Mouse (Mus musculus): Measurements from ENCODE around the gene Fgd3. TPM values are rescaled to one million over a fixed set of nuclear protein-coding genes. Genes with fewer than 3 reads are reported as not detected.
A peak's percentile ranks its signal among the peaks of the same experiment; 100 is the strongest.

Fgd3 gene
- total and polyA plus RNA-seq, 3 experiments, result 8.7 to 16.1 (median 14.5) TPM

GRCm38 (mm10) chr13:49291949-49292348, 28.2 kb downstream of the Fgd3 start:
- H3K4me2 ChIP-seq (ENCODE audit: insufficient read depth, low read depth, poor library complexity, severe bottlenecking), result no peak overlapping the region
- DNase-seq (ENCODE audit: extremely low read depth), result no peak
- dilution Hi-C loops (cut with MboI; ENCODE audit: extremely low pct_ligation_motif_present, extremely low pct_unique_long_range_greater_than_20kb, low sequenced_read_pairs), result no loop called here
- peaks cover 11% of the 10 kb centered on the region for H3K79me2 ChIP-seq (replicated peaks; ENCODE audit: control insufficient read depth, extremely low read depth, insufficient read depth, poor library complexity, severe bottlenecking)
- peaks cover 0 to 36% of the 10 kb centered on the region in 2 experiments; a peak in 3 of 4 replicates for H3K4me1 ChIP-seq (ENCODE audit: control insufficient read depth in 1 of 2, insufficient read depth in 2 of 2)
- H3K9me3 ChIP-seq (replicated peaks; ENCODE audit: low read length), result peaks cover 10% of the 10 kb centered on the region
- no peak for TF ChIP-seq POLR2AphosphoS2 (IDR thresholded peaks at IDR 0.05; ENCODE audit: low read depth, low read length)
- no peak for TF ChIP-seq MAFK (IDR thresholded peaks at IDR 0.05; ENCODE audit: insufficient replicate concordance, low read length)
- TF ChIP-seq NRF1 (IDR thresholded peaks at IDR 0.05; ENCODE audit: low read depth, low read length), result no peak
- no peak for TF ChIP-seq RAD21 (IDR thresholded peaks at IDR 0.05; ENCODE audit: low read depth, low read length)
- TF ChIP-seq USF1 (IDR thresholded peaks at IDR 0.05; ENCODE audit: low read depth, low read length), result no peak
- TF ChIP-seq ETS1 (conservative IDR thresholded peaks at IDR 0.05; ENCODE audit: low read depth, low read length), result no peak
- TF ChIP-seq CTCF (conservative IDR thresholded peaks at IDR 0.05 in 1 of 2, IDR thresholded peaks at IDR 0.05 in 1 of 2; ENCODE audit: low read depth in 2 of 2, low read length in 2 of 2), result no peak
- TF ChIP-seq SMC3 (IDR thresholded peaks at IDR 0.05; ENCODE audit: low read depth, low read length), result no peak
- no peak for TF ChIP-seq BHLHE40 (IDR thresholded peaks at IDR 0.05; ENCODE audit: low read depth, low read length)
- H3K27me3 ChIP-seq (replicated peaks), result no peaks in the 10 kb centered on the region
- in situ Hi-C loops (cut with MboI; ENCODE audit: low pct_ligation_motif_present, low pct_unique_long_range_greater_than_20kb, low sequenced_read_pairs), result no loop called here
- no peak overlapping the region for H3K27ac ChIP-seq (ENCODE audit: insufficient read depth, low read depth)
- no peak overlapping the region for H3K4me3 ChIP-seq (replicated peaks in 1 of 3; ENCODE audit: low read depth in 2 of 3, low read length in 2 of 3, poor library complexity in 1 of 3)
- H3K9ac ChIP-seq (ENCODE audit: insufficient read depth, low read depth), result no peak overlapping the region
- peaks cover 80 to 96% of the 10 kb centered on the region in 2 experiments for H3K36me3 ChIP-seq (replicated peaks in 1 of 2; ENCODE audit: control insufficient read depth in 1 of 2, insufficient read depth in 1 of 2, low read length in 1 of 2)

GRCm38 (mm10) chr13:49291398-49291797, 28.7 kb downstream of the Fgd3 start:
- Histone ChIP-seq H3K4me3 (replicated peaks in 1 of 3; ENCODE audit: low read depth in 2 of 3, low read length in 2 of 3, poor library complexity in 1 of 3) (no peak overlapping the region), H3K79me2 (replicated peaks; ENCODE audit: control insufficient read depth, extremely low read depth, insufficient read depth, poor library complexity, severe bottlenecking) (peaks cover 8% of the 10 kb centered on the region), H3K4me2 (ENCODE audit: insufficient read depth, low read depth, poor library complexity, severe bottlenecking) (no peak overlapping the region), H3K36me3 (replicated peaks in 1 of 2; ENCODE audit: control insufficient read depth in 1 of 2, insufficient read depth in 1 of 2, low read length in 1 of 2) (peaks cover 80 to 97% of the 10 kb centered on the region in 2 experiments), H3K4me1 (ENCODE audit: control insufficient read depth in 1 of 2, insufficient read depth in 2 of 2) (peaks cover 0 to 36% of the 10 kb centered on the region in 2 experiments; a peak in 3 of 4 replicates), H3K27ac (ENCODE audit: insufficient read depth, low read depth) (no peak overlapping the region), H3K9ac (ENCODE audit: insufficient read depth, low read depth) (no peak overlapping the region), H3K9me3 (replicated peaks; ENCODE audit: low read length) (peaks cover 10% of the 10 kb centered on the region), H3K27me3 (replicated peaks) (no peaks in the 10 kb centered on the region)
- DNase-seq (ENCODE audit: extremely low read depth), result peak; percentile 39
- no peak for TF ChIP-seq JUND (conservative IDR thresholded peaks at IDR 0.05; ENCODE audit: low read depth, low read length)
- TF ChIP-seq RAD21 (IDR thresholded peaks at IDR 0.05; ENCODE audit: low read depth, low read length), result peak; percentile 30
- peak; percentile 54 to 90 for TF ChIP-seq CTCF (conservative IDR thresholded peaks at IDR 0.05 in 1 of 2, IDR thresholded peaks at IDR 0.05 in 1 of 2; ENCODE audit: low read depth in 2 of 2, low read length in 2 of 2)
- peak; percentile 46; the same call in 1 of the 2 replicates for TF ChIP-seq SMC3 (IDR thresholded peaks at IDR 0.05; ENCODE audit: low read depth, low read length)
- in situ Hi-C loops (cut with MboI; ENCODE audit: low pct_ligation_motif_present, low pct_unique_long_range_greater_than_20kb, low sequenced_read_pairs), result no loop called here
- dilution Hi-C loops (cut with MboI; ENCODE audit: extremely low pct_ligation_motif_present, extremely low pct_unique_long_range_greater_than_20kb, low sequenced_read_pairs), result no loop called here

GRCm38 (mm10) chr13:49287224-49287623, 32.9 kb downstream of the Fgd3 start:
- Histone ChIP-seq H3K79me2 (replicated peaks; ENCODE audit: control insufficient read depth, extremely low read depth, insufficient read depth, poor library complexity, severe bottlenecking) (peaks cover 5% of the 10 kb centered on the region), H3K36me3 (replicated peaks in 1 of 2; ENCODE audit: control insufficient read depth in 1 of 2, insufficient read depth in 1 of 2, low read length in 1 of 2) (peaks cover 84 to 98% of the 10 kb centered on the region in 2 experiments), H3K27ac (ENCODE audit: insufficient read depth, low read depth) (no peak overlapping the region), H3K9me3 (replicated peaks; ENCODE audit: low read length) (peaks cover 10% of the 10 kb centered on the region), H3K4me1 (ENCODE audit: control insufficient read depth in 1 of 2, insufficient read depth in 2 of 2) (peaks cover 0 to 25% of the 10 kb centered on the region in 2 experiments; a peak in 2 of 4 replicates), H3K9ac (ENCODE audit: insufficient read depth, low read depth) (no peak overlapping the region), H3K4me2 (ENCODE audit: insufficient read depth, low read depth, poor library complexity, severe bottlenecking) (no peak overlapping the region), H3K27me3 (replicated peaks) (no peaks in the 10 kb centered on the region), H3K4me3 (replicated peaks in 1 of 3; ENCODE audit: low read depth in 2 of 3, low read length in 2 of 3, poor library complexity in 1 of 3) (no peak overlapping the region)
- DNase-seq (ENCODE audit: extremely low read depth), result no peak
- dilution Hi-C loops (cut with MboI; ENCODE audit: extremely low pct_ligation_motif_present, extremely low pct_unique_long_range_greater_than_20kb, low sequenced_read_pairs), result no loop called here
- in situ Hi-C loops (cut with MboI; ENCODE audit: low pct_ligation_motif_present, low pct_unique_long_range_greater_than_20kb, low sequenced_read_pairs), result no loop called here
- no peak for TF ChIP-seq EP300 (IDR thresholded peaks at IDR 0.05; ENCODE audit: low read length)
- TF ChIP-seq ETS1 (conservative IDR thresholded peaks at IDR 0.05; ENCODE audit: low read depth, low read length), result no peak
- TF ChIP-seq ZKSCAN1 (IDR thresholded peaks at IDR 0.05; ENCODE audit: borderline replicate concordance, low read depth, low read length), result no peak
- TF ChIP-seq GABPA (IDR thresholded peaks at IDR 0.05; ENCODE audit: insufficient replicate concordance, low read depth, low read length), result no peak
- TF ChIP-seq POLR2AphosphoS2 (IDR thresholded peaks at IDR 0.05; ENCODE audit: low read depth, low read length), result no peak
